Mouse (Mus musculus): Measurements from ENCODE around the gene Olfr547.
A peak's percentile ranks its signal among the peaks of the same experiment; 100 is the strongest.

DNA sequence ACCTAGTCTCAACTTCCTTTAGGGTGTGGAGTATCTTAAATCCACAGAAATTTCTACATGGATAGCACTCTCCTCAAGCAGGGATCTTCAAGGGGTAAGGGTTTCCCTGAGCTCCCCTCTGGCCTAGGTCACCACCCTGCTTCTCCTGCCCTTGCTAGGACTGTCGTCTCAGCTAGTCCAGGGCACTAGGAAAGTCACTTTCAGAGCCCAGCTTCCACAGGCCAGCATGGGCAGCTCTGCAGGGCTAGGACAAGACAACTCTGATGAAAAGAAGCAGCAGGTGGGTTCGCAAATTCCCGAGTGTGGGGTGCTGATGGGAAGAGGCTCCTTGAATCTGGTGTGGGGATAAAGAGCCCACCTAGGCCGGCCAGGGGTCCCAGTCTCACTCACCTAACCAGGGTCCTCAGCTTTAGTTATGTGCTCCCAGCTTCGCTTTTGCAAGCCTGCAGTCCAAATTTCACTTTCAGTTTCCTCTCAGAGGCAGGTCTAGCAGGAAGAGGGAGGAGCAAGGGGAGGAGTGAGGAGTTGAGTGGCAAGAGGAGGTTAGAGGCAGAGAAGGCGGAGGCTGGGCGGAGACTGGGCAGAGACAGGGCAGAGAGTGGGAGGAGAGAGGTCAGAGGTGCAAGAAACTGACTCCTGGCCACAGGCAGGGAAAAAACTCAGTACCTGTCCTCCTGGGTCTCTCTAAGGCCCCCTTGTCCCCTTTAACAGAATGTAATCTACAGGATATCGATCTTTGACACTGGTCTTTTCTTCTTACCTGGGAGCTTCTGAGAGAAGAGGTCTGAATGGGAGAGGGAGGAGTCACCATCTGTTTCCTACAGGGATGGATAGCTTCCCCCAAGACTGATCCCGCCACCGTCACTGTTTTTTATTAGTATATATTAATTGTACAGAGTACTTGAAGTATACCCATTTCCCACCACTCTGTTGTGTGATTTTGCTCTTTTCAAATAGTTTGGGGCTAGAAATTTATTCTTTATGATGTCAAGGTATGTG lies 30.7 kb downstream of the Olfr547 start, which contains the start of gene Trim21:
- TF ChIP-seq CTCF (IDR thresholded peaks at IDR 0.05; ENCODE audit: borderline replicate concordance, insufficient read depth, low read length), result no peak
- TF ChIP-seq POLR2A (IDR thresholded peaks at IDR 0.05; ENCODE audit: low read depth, low read length), result peak; percentile 68
